Mouse (Mus musculus): ENCODE results near the gene Srp68.

- TF ChIP-seq MYOD1 (IDR thresholded peaks at IDR 0.05; ENCODE audit: control insufficient read depth in 1 of 3, insufficient read length in 2 of 3, low read depth in 2 of 3) (no peak), POLR2AphosphoS2 (IDR thresholded peaks at IDR 0.05; ENCODE audit: insufficient read length, low read depth) (no peak), MAX (IDR thresholded peaks at IDR 0.05; ENCODE audit: low read depth) (no peak), POLR2A (IDR thresholded peaks at IDR 0.05; ENCODE audit: insufficient read length, low read depth) (no peak), E2F4 (IDR thresholded peaks at IDR 0.05; ENCODE audit: insufficient read depth) (no peak), SRF (IDR thresholded peaks at IDR 0.05; ENCODE audit: control insufficient read depth, insufficient read length, low read depth) (no peak), TCF3 (IDR thresholded peaks at IDR 0.05; ENCODE audit: insufficient read length, low read depth) (no peak), USF1 (IDR thresholded peaks at IDR 0.05; ENCODE audit: low read depth) (no peak), CEBPB (IDR thresholded peaks at IDR 0.05; ENCODE audit: insufficient read depth, poor library complexity, severe bottlenecking) (no peak), MYOG (IDR thresholded peaks at IDR 0.05; ENCODE audit: control insufficient read depth in 1 of 3, insufficient read depth in 1 of 3, insufficient read length in 2 of 3, low read depth in 2 of 3) (no peak), REST (IDR thresholded peaks at IDR 0.05; ENCODE audit: insufficient read depth, insufficient read length) (no peak)
Observed at GRCm38 (mm10) chr11:116215181-116215580, 58.8 kb downstream of the Srp68 start.
